Mouse (Mus musculus): ENCODE measurements at regions not wholly inside any gene's neighbourhood (a gene's known extent, or its start where the extent isn't known, plus 50 kb on each side); places are given as distances from the start of the nearest gene placed in this dataset.

DNA sequence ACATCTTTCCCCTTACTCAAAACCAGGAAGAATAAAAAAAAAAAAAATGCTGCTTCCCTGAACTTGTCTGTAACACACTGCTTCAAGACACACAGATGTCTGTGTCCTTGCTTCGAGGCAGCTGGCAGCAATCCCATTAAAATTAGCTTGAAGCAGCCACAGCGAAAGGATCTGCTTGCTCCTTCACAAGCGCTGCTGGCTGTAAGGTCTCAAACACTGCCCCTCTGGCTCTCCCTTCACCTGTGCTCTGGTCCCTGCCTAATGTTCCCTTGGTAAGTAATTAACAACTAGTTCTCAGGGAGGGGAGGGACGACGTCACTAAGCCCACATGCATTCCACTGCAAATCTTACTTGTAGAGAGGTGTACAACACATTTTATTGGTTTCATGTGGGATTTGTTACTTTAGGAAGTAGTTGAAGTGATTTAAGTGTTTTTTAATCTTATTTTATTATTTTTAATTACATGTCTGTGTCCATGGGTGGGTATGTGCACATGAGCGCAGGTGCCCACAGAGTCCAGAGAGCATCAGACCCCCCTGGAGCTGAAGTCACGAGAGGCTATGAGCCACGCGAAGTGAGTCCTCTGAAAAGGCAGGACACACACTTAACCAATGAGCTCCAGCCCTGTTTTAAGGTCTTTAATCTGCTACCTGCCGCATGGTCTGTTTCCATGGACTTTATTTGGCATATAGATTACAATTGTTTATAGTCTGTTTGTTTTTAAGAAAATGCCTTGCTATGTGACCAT is 61.1 kb upstream of the Cers6 start:
- no peak for DNase-seq
- intact Hi-C loops (cut with DNase I): no loop called here

DNA sequence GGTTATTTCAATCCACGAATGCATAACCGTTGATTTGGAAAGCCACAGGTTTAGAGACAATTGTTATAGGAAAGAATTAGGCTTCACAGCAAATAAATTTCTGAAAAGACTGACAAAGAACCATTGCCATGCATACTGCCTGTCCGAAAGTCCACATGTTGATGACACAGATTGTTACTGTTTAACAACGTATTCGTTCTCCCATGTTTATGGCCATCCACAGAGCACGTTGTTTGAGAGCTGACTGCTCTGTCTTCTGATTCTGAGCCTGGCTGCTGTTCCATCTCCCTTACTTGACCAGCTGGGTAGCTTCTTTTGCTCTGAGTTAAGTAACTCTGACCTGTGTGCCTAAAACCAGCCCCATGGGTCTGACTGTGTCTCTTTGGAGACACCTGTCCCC is 57.1 kb upstream of the Cers6 start:
- DNase-seq: no peak
- intact Hi-C loops (cut with DNase I): no loop called here

DNA sequence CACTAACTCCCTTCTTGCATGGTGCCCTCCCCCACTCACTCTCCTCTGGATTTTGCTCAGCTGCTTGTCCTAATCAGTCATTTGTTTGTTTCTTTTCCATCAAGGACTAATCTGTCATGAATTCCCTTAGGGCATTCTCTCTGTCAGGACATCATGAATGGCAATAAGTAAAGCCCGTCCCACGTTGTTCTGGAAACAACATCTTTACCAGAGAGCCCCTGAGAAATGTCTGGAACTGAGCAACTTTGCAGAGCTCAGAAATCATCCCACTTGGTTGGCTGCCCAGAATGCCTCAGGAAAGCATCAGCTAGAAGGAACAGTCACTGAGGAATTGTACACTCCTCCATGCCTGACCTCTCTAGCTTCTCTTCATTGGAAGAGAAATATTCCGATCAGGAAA is 55.4 kb upstream of the Cers6 start:
- intact Hi-C loops (cut with DNase I): no loop called here
- DNase-seq: peak; percentile 63 to 65

DNA sequence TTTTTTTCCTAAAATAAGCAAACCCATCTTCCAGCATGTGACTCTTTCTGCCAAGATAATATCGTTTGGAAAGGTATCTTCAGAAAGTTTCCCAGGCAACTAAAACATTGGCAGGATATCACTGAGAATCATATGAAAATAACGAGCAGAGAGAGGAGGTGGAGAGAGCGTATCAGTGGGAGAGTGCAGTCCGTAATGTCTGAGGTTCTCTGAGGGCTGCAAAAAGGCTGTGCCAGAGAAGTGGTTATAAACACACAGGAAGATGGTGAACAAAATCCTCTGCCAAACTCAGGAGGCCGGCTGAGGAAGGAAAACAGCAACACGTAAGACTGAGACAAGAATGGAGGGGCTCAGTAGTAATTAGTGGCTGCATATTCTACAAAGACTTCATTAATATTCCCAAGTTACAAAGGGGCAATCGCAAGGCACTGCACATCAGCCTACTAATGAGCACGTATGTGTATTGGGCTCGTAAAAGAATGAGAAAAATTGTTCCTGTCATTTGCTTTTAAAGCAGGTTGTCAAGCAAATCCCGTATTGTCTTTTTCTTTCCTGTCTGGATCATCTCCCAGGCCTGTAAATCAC is 54.8 kb upstream of the Cers6 start:
- intact Hi-C loops (cut with DNase I): no loop called here
- no peak for DNase-seq
